Mouse (Mus musculus) megakaryocyte, embryonic 14.5 days (primary cell): ENCODE measurements around the gene Ier3.

ENCODE experiments used
- FLI1 ChIP-seq: IDR thresholded peaks from 2 replicates; pipeline ENCODE4 v1.6.1; 2012; ENCODE audit warnings: low read length, inconsistent platforms, mixed read lengths
- GATA1 ChIP-seq: IDR thresholded peaks from 3 replicates; pipeline ENCODE4 v1.6.1; 2012; ENCODE audit warnings: mixed read lengths, low read length, inconsistent platforms, borderline replicate concordance

GRCm38 (mm10) chr17:35813653-35814052, 7.8 kb upstream of the Ier3 start:
- no peak for TF ChIP-seq GATA1
- TF ChIP-seq FLI1: no peak
